Mouse (Mus musculus) intestine, postnatal 0 days (tissue): ENCODE measurements around the gene Galnt7. TPM values are rescaled to one million over a fixed set of nuclear protein-coding genes. Genes with fewer than 3 reads are reported as not detected.
"Not testable (repeated sequence)": the region's sequence is repeated elsewhere in the genome, so short reads cannot be mapped to it uniquely, and the experiment has no call there.

Source experiments
- ATAC-seq: fragments of 200-750 bp; cut with Nextera tagmentation; 2 replicates; pipeline ENCODE4 v1.8.0; 2017; ENCODE audit warnings: mild to moderate bottlenecking, moderate TSS enrichment, moderate library complexity
- H3K27ac ChIP-seq: fragments of 300-500 bp; sonication (generic); 2 replicates; pipeline ENCODE4 v1.5.1; 2014; ENCODE audit warnings: mild to moderate bottlenecking, low read depth, low read length, moderate library complexity
- H3K27me3 ChIP-seq: fragments of 300-500 bp; sonication (generic); replicated peaks from 2 replicates; pipeline ENCODE4 v1.6.1; 2014; ENCODE audit warnings: low read length, mixed read lengths; ENCODE audit not compliant: control insufficient read depth, insufficient read depth
- H3K36me3 ChIP-seq: fragments of 300-500 bp; sonication (generic); 2 replicates; pipeline ENCODE4 v1.6.1; 2014; ENCODE audit warnings: mild to moderate bottlenecking, moderate library complexity; ENCODE audit not compliant: control insufficient read depth, insufficient read depth
- H3K4me1 ChIP-seq: fragments of 300-500 bp; sonication (generic); replicated peaks from 2 replicates; pipeline ENCODE4 v1.6.1; 2014; ENCODE audit warnings: antibody characterized with exemption, low read length, mixed read lengths; ENCODE audit not compliant: control insufficient read depth, insufficient read depth
- H3K4me2 ChIP-seq: fragments of 300-500 bp; sonication (generic); replicated peaks from 2 replicates; pipeline ENCODE4 v1.6.1; 2014; ENCODE audit warnings: low read depth, mild to moderate bottlenecking, moderate library complexity
- H3K4me3 ChIP-seq: fragments of 300-500 bp; sonication (generic); 2 replicates; pipeline ENCODE4 v1.5.1; 2014; ENCODE audit warnings: low read depth, low read length
- H3K9ac ChIP-seq: fragments of 300-500 bp; sonication (generic); 2 replicates; pipeline ENCODE4 v1.6.1; 2014; ENCODE audit warnings: mild to moderate bottlenecking, low read depth, low read length
- H3K9me3 ChIP-seq: fragments of 300-500 bp; sonication (generic); 2 replicates; pipeline ENCODE4 v1.6.1; 2016; ENCODE audit warnings: mixed run types; ENCODE audit not compliant: control insufficient read depth
- CTCF ChIP-seq: sonication (generic); IDR thresholded peaks from 2 replicates; pipeline ENCODE4 v1.5.1; 2016; ENCODE audit warnings: low read depth, mild to moderate bottlenecking, control low read depth, antibody characterized with exemption, moderate library complexity
- WGBS: fragments of 180-500 bp; shearing (Covaris S2); extraction: QIAGEN DNeasy Blood & Tissue Kit; methylation state at CpG from one replicate; pipeline ENCODE4 v1.1.7; 2014; 5-methylcytosine and 5-hydroxymethylcytosine counted together
- polyA plus RNA-seq: library from polyadenylated mRNA; unstranded; fragments of >200 nt; fragmentation: Nextera tagmentation; extraction: Ambion mirVana; gene quantifications from 2 replicates; pipeline ENCODE4 v1.2.1, GENCODE M21; 2015

Gene Galnt7
- polyA plus RNA-seq, 1 experiment from 2014 or later, result 20.2 TPM

- TF ChIP-seq CTCF, result no peak
- peak overlapping the region; percentile 16; the same call in 1 of the 2 replicates for H3K27ac ChIP-seq
These were observed 142.0 kb downstream of the Galnt7 start for GRCm38 (mm10) chr8:57510791-57511315.

GRCm38 (mm10) chr8:57508657-57509056, 144.2 kb downstream of the Galnt7 start:
- no peaks in the 10 kb centered on the region for H3K4me1 ChIP-seq
- no peak overlapping the region for H3K4me2 ChIP-seq
- 74% methylated on average over 4 of the region's 4 CpGs for WGBS
- H3K9me3 ChIP-seq, result no peaks in the 10 kb centered on the region
- no peaks in the 10 kb centered on the region; the same call in 1 of the 2 replicates for H3K36me3 ChIP-seq
- H3K4me3 ChIP-seq, result no peak overlapping the region
- TF ChIP-seq CTCF, result no peak
- no peaks in the 10 kb centered on the region for H3K27me3 ChIP-seq
- no peak for ATAC-seq
- no peak overlapping the region for H3K9ac ChIP-seq
- H3K27ac ChIP-seq, result no peak overlapping the region

More at GRCm38 (mm10) chr8:57510791-57511315, 142.0 kb downstream of the Galnt7 start:
- Histone ChIP-seq H3K36me3 (peaks cover 3% of the 10 kb centered on the region), H3K4me3 (peak overlapping the region; percentile 73), H3K9ac (peak overlapping the region; percentile 66), H3K4me2 (peak overlapping the region; percentile 97), H3K4me1 (no peaks in the 10 kb centered on the region), H3K9me3 (no peaks in the 10 kb centered on the region), H3K27me3 (no peaks in the 10 kb centered on the region)
- no peak for ATAC-seq
- 1% methylated on average over 31 of the region's 31 CpGs for WGBS

GRCm38 (mm10) chr8:57507556-57508063, 145.2 kb downstream of the Galnt7 start:
- no peaks in the 10 kb centered on the region for H3K36me3 ChIP-seq
- WGBS, result 89% methylated on average over 4 of the region's 4 CpGs
- no peaks in the 10 kb centered on the region for H3K4me1 ChIP-seq
- no peak overlapping the region for H3K4me3 ChIP-seq
- no peaks in the 10 kb centered on the region for H3K27me3 ChIP-seq
- H3K4me2 ChIP-seq, result no peak overlapping the region
- no peak for ATAC-seq
- H3K9ac ChIP-seq, result no peak overlapping the region
- H3K9me3 ChIP-seq, result no peaks in the 10 kb centered on the region
- H3K27ac ChIP-seq, result no peak overlapping the region
- TF ChIP-seq CTCF, result no peak

- ATAC-seq, H3K4me3 ChIP-seq, H3K36me3 ChIP-seq, H3K4me1 ChIP-seq, H3K9ac ChIP-seq, H3K27me3 ChIP-seq, H3K27ac ChIP-seq, H3K9me3 ChIP-seq, H3K4me2 ChIP-seq: not testable (repeated sequence)
- WGBS, result 76% methylated on average over 1 of the region's 1 CpGs
These were observed 147.3 kb downstream of the Galnt7 start for GRCm38 (mm10) chr8:57505500-57505899.

GRCm38 (mm10) chr8:57503641-57504040, 149.2 kb downstream of the Galnt7 start:
- no peaks in the 10 kb centered on the region for H3K9me3 ChIP-seq
- no peaks in the 10 kb centered on the region for H3K36me3 ChIP-seq
- no peak overlapping the region for H3K27ac ChIP-seq
- H3K4me3 ChIP-seq, result no peak overlapping the region
- H3K4me2 ChIP-seq, result no peak overlapping the region
- H3K27me3 ChIP-seq, result no peaks in the 10 kb centered on the region
- 0 out of 2 replicates have a peak, but pooled peaks cover 6% of the 10 kb centered on the region for H3K4me1 ChIP-seq
- no peak for ATAC-seq
- TF ChIP-seq CTCF, result peak; percentile 90
- WGBS, result 53% methylated on average over 5 of the region's 5 CpGs
- no peak overlapping the region for H3K9ac ChIP-seq

GRCm38 (mm10) chr8:57498847-57499511, 153.9 kb downstream of the Galnt7 start:
- Histone ChIP-seq H3K4me1 (0 out of 2 replicates have a peak, but pooled peaks cover 9% of the 10 kb centered on the region), H3K27me3 (no peaks in the 10 kb centered on the region), H3K36me3 (no peaks in the 10 kb centered on the region), H3K27ac (no peak overlapping the region), H3K9ac (0 out of 2 replicates have a peak overlapping the region, but pooled peaks have one; percentile 3), H3K4me2 (peak overlapping the region; percentile 51), H3K4me3 (no peak overlapping the region; the same call in 1 of the 2 replicates), H3K9me3 (no peaks in the 10 kb centered on the region)
- 0 out of 2 replicates have a peak, but pooled peaks have one; percentile 43 for ATAC-seq
- no peak for TF ChIP-seq CTCF
- 37% methylated on average over 17 of the region's 17 CpGs for WGBS
